Mouse (Mus musculus) intestine, postnatal 0 days (tissue): ENCODE data around the gene Myl9. TPM values are rescaled to one million over a fixed set of nuclear protein-coding genes. Genes with fewer than 3 reads are reported as not detected.

Experiments
- ATAC-seq: fragments of 200-750 bp; cut with Nextera tagmentation; 2 replicates; pipeline ENCODE4 v1.8.0; 2017; ENCODE audit warnings: mild to moderate bottlenecking, moderate TSS enrichment, moderate library complexity
- H3K27ac ChIP-seq: fragments of 300-500 bp; sonication (generic); 2 replicates; pipeline ENCODE4 v1.5.1; 2014; ENCODE audit warnings: mild to moderate bottlenecking, low read depth, low read length, moderate library complexity
- H3K27me3 ChIP-seq: fragments of 300-500 bp; sonication (generic); replicated peaks from 2 replicates; pipeline ENCODE4 v1.6.1; 2014; ENCODE audit warnings: low read length, mixed read lengths; ENCODE audit not compliant: control insufficient read depth, insufficient read depth
- H3K36me3 ChIP-seq: fragments of 300-500 bp; sonication (generic); 2 replicates; pipeline ENCODE4 v1.6.1; 2014; ENCODE audit warnings: mild to moderate bottlenecking, moderate library complexity; ENCODE audit not compliant: control insufficient read depth, insufficient read depth
- H3K4me1 ChIP-seq: fragments of 300-500 bp; sonication (generic); replicated peaks from 2 replicates; pipeline ENCODE4 v1.6.1; 2014; ENCODE audit warnings: antibody characterized with exemption, low read length, mixed read lengths; ENCODE audit not compliant: control insufficient read depth, insufficient read depth
- H3K4me2 ChIP-seq: fragments of 300-500 bp; sonication (generic); replicated peaks from 2 replicates; pipeline ENCODE4 v1.6.1; 2014; ENCODE audit warnings: low read depth, mild to moderate bottlenecking, moderate library complexity
- H3K4me3 ChIP-seq: fragments of 300-500 bp; sonication (generic); 2 replicates; pipeline ENCODE4 v1.5.1; 2014; ENCODE audit warnings: low read depth, low read length
- H3K9ac ChIP-seq: fragments of 300-500 bp; sonication (generic); 2 replicates; pipeline ENCODE4 v1.6.1; 2014; ENCODE audit warnings: mild to moderate bottlenecking, low read depth, low read length
- H3K9me3 ChIP-seq: fragments of 300-500 bp; sonication (generic); 2 replicates; pipeline ENCODE4 v1.6.1; 2016; ENCODE audit warnings: mixed run types; ENCODE audit not compliant: control insufficient read depth
- CTCF ChIP-seq: sonication (generic); IDR thresholded peaks from 2 replicates; pipeline ENCODE4 v1.5.1; 2016; ENCODE audit warnings: low read depth, mild to moderate bottlenecking, control low read depth, antibody characterized with exemption, moderate library complexity
- WGBS: fragments of 180-500 bp; shearing (Covaris S2); extraction: QIAGEN DNeasy Blood & Tissue Kit; methylation state at CpG from one replicate; pipeline ENCODE4 v1.1.7; 2014; 5-methylcytosine and 5-hydroxymethylcytosine counted together
- polyA plus RNA-seq: library from polyadenylated mRNA; unstranded; fragments of >200 nt; fragmentation: Nextera tagmentation; extraction: Ambion mirVana; gene quantifications from 2 replicates; pipeline ENCODE4 v1.2.1, GENCODE M21; 2015

Myl9 gene
- polyA plus RNA-seq, 1 experiment from 2014 or later: 1,325 TPM

DNA sequence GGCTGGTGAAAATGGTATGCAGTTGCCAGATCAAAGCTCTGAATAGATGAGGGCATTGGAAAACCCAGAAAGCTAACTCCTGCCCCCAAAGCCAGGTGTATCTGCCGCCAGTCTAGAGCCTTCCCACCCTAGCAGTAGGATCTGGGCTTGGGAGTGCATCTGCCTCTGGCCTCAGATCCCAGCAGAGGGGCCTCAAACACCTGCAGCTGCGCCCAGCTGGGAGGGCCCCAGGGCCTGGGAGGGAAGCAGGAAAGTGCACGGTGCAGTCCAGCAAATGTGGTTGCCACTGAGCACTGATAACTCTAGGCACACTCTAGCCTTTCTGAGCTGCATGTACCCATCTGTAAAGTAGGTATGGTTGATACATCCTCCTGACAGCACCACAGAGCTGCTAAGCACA, 32.0 kb upstream of the Myl9 start:
- whole genome bisulfite sequencing: 19% methylated on average over 3 of the region's 3 CpGs
- ATAC-seq: no peak
- H3K4me3 ChIP-seq: no peak overlapping the region
- H3K27me3 ChIP-seq: no peaks in the 10 kb centered on the region
- H3K4me1 ChIP-seq: no peaks in the 10 kb centered on the region
- H3K36me3 ChIP-seq: peaks cover 34% of the 10 kb centered on the region
- H3K27ac ChIP-seq: no peak overlapping the region
- H3K4me2 ChIP-seq: no peak overlapping the region
- H3K9ac ChIP-seq: no peak overlapping the region
- no peaks in the 10 kb centered on the region for H3K9me3 ChIP-seq
- TF ChIP-seq CTCF: no peak

- no peak overlapping the region for H3K27ac ChIP-seq
- ATAC-seq: no peak
Observed at GRCm38 (mm10) chr2:156744414-156744813, 30.8 kb upstream of the Myl9 start.

DNA sequence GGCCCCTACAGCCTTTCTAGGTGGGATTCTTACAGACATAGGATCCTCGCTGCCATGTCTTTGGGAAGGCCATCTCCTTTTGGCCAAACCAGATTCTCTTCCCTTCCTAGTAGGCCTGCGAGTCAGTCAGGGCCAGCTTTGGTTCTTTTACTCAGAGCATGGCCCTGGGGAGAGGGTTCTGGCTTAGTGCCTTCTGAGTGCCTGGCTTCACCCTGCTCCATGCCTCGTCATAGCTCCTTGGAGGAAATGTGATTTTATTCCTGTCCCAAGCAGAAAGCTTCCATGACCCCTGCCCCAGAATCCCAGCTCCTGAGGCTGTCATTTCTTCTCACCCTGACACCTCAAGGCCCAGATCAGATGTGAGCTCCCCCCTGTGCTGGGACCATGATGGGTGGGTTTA, 27.9 kb upstream of the Myl9 start:
- peaks cover 66% of the 10 kb centered on the region for H3K36me3 ChIP-seq
- no peak for TF ChIP-seq CTCF
- no peaks in the 10 kb centered on the region for H3K27me3 ChIP-seq
- no peak overlapping the region for H3K4me2 ChIP-seq
- no peak for ATAC-seq
- whole genome bisulfite sequencing: 95% methylated on average over 3 of the region's 3 CpGs
- H3K4me1 ChIP-seq: no peaks in the 10 kb centered on the region
- H3K27ac ChIP-seq: no peak overlapping the region
- no peak overlapping the region for H3K4me3 ChIP-seq
- no peak overlapping the region for H3K9ac ChIP-seq
- no peaks in the 10 kb centered on the region for H3K9me3 ChIP-seq

More at GRCm38 (mm10) chr2:156744414-156744813, 30.8 kb upstream of the Myl9 start:
- 87% methylated on average over 5 of the region's 5 CpGs for WGBS
- no peak for TF ChIP-seq CTCF
- Histone ChIP-seq H3K36me3 (peaks cover 46% of the 10 kb centered on the region), H3K4me3 (no peak overlapping the region), H3K9ac (no peak overlapping the region), H3K4me1 (no peaks in the 10 kb centered on the region), H3K4me2 (no peak overlapping the region), H3K9me3 (no peaks in the 10 kb centered on the region), H3K27me3 (no peaks in the 10 kb centered on the region)

DNA sequence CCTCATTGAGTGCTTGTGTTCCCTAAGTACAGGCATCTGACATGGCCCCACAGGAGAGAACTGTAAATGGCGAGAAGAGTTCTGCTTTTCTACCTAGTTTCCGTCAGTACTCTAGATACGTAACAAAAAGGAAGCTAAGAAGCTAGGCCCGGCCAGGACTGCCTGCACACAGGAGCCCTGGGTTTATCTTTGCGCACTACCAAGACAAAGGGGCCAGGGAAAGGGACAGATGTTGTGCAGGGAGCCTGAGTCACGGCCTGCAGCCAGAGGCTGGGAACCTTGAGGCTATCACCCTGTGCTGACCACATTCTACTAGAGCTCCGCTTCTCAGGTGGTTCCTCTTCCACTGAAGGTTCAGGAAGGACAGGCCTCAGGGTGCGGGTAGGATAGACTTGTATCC, 25.5 kb upstream of the Myl9 start:
- TF ChIP-seq CTCF: no peak
- Histone ChIP-seq H3K9me3 (no peaks in the 10 kb centered on the region), H3K36me3 (peaks cover 69% of the 10 kb centered on the region), H3K4me2 (no peak overlapping the region), H3K9ac (no peak overlapping the region), H3K27me3 (no peaks in the 10 kb centered on the region), H3K27ac (no peak overlapping the region), H3K4me3 (no peak overlapping the region), H3K4me1 (no peaks in the 10 kb centered on the region)
- ATAC-seq: no peak
- WGBS: 87% methylated on average over 8 of the region's 8 CpGs

GRCm38 (mm10) chr2:156756937-156757336, 18.3 kb upstream of the Myl9 start:
- no peaks in the 10 kb centered on the region for H3K27me3 ChIP-seq
- H3K4me3 ChIP-seq: no peak overlapping the region
- WGBS: 85% methylated on average over 9 of the region's 9 CpGs
- ATAC-seq: no peak
- no peaks in the 10 kb centered on the region for H3K9me3 ChIP-seq
- no peaks in the 10 kb centered on the region for H3K4me1 ChIP-seq
- H3K9ac ChIP-seq: no peak overlapping the region
- H3K27ac ChIP-seq: no peak overlapping the region
- H3K4me2 ChIP-seq: no peak overlapping the region
- no peak for TF ChIP-seq CTCF
- H3K36me3 ChIP-seq: peaks cover 71% of the 10 kb centered on the region

DNA sequence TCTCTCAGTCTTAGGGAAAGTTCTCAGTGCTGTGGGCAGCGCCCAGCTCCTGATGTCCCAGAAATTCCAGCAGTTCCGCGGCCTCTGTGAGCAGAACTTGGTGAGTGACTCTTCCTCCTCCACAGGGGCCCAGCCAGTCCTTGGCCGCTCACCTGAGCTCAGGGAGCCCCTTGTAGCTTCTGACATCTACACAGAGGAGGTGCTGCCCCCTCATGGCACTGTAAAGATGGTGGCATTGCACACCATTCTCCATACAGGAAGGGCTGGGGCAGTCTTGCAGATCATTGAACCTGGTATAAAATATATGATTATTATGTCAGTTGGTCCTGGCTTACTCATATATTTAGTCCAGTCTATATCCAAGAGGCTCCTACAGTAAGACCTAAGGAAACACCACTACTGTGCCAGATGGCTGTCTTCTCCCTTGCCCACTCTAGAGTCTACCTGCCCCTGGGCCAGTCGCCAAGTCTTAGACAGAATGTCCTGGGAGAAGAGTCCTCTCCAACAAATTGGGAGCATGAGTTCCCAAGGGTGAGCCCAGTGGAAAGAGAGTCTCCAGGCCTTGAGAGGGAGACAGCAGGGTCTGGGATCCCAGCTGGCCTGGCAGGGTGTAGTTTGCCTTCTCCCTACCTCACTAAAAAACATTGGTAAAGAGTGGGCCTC, 14.2 kb upstream of the Myl9 start:
- Histone ChIP-seq H3K9ac (no peak overlapping the region), H3K27ac (no peak overlapping the region), H3K27me3 (no peaks in the 10 kb centered on the region), H3K36me3 (peaks cover 79% of the 10 kb centered on the region), H3K9me3 (no peaks in the 10 kb centered on the region), H3K4me1 (no peaks in the 10 kb centered on the region), H3K4me3 (no peak overlapping the region), H3K4me2 (no peak overlapping the region)
- ATAC-seq: no peak
- WGBS: 80% methylated on average over 5 of the region's 5 CpGs
- peak; percentile 63 for TF ChIP-seq CTCF
